Mouse (Mus musculus) cerebellum, adult (tissue): ENCODE data around the gene Tubb2b.

Experiments used
- ATAC-seq: cut with Nextera tagmentation; 2 replicates; pipeline ENCODE4 v1.9.2; 2017; ENCODE audit warnings: mild to moderate bottlenecking, moderate library complexity, mixed read lengths; ENCODE audit not compliant: insufficient number of reproducible peaks, low FRiP score, low TSS enrichment

The Tubb2b gene

GRCm38 (mm10) chr13:34111019-34111418 is 19.2 kb downstream of the Tubb2b start:
- ATAC-seq = no peak

DNA sequence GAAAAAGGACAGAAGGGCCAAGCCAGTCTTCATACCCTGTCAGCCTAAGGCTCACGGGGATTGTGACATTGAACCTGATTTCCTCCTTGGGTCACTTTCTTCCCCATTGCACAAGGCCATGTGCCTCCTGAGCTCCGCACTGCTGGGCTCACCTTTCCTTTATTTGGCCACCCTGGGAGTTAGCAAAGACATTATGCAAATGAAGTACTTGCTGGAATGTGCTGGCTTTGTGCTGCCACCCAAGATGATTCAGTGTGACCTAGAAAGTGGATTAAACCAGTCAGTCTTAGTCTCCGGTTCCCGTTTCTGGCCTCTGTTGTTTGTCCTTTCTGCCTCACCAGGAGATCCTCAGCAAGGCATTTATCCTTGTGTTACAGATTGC is 20.6 kb downstream of the Tubb2b start:
- ATAC-seq = no peak

- ATAC-seq = no peak
These were observed 21.1 kb downstream of the Tubb2b start for GRCm38 (mm10) chr13:34109035-34109676.

DNA sequence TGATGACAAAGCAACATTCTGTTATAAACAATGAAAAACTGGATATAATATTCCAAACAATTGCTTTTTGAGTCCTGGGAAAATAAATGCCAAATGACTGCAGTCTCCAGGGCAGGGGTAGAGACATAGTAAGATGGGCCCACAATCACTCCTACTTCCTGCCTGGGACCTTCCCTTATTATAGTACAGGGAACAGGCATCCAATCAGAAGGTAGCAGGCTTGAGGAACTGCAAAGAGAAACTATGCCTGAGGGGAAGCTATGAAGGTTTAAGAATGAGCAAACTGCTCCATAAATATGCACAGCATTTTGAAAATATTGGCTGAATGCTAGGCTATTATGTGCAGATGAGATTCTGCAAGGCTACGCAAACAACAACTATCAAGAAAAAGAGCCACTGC is 23.3 kb downstream of the Tubb2b start:
- no peak for ATAC-seq

DNA sequence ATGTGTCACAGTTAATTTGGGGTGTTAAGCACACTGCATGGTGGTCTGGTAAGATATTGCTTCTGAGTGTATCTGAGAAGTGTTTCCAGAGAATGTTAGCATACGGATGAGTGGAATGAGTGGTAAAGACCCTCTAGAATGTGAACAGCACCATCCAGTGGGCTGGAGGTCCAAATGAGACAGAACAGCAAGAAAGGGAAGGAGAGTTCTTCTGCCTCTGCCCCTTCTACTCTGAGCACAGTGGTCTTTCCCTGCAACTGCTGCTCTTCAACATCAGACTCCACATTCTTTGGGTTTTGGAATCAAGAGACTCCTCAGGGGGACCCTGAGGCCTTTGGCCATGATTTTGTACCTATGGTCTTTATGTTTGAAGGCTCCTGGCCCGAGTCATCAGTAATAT is 24.0 kb downstream of the Tubb2b start:
- ATAC-seq = no peak

DNA sequence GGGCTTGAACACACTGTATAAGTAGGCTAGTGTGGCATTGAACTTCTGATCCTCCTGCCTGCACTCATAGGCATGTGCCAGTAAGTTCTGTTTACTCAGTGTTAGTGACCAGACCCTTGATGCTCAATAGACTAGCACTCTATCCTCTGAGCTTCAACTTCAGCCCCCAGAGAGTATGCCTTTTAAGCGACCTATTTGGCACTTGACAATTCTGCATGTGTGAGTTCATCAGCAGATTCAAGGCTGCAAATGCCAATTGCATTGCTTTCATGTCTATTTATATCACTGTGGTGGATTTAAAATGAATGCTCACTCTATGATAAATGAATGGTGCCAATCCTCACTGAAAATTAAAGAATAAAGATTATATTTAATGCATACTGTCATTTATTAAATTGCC is 24.9 kb downstream of the Tubb2b start:
- ATAC-seq = no peak

DNA sequence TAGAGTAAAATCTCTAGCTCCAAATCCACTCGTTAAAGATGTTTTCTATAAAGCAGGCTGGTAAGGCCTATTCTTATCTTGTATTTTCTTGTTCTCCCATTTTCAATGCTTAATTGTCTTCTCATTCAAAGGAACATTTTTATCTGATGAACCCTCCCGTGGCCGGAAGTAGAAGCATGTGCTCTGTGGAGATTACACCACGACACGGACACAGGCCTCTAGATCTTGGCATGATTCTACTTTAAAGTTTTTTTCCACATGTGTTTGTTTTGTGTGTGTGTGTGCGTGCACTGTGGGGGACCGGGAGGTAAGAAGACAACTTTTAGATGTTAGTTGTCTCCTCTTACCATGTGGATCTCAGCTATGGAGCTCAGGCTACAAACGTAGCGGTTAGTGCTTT is 28.4 kb downstream of the Tubb2b start:
- ATAC-seq = no peak

DNA sequence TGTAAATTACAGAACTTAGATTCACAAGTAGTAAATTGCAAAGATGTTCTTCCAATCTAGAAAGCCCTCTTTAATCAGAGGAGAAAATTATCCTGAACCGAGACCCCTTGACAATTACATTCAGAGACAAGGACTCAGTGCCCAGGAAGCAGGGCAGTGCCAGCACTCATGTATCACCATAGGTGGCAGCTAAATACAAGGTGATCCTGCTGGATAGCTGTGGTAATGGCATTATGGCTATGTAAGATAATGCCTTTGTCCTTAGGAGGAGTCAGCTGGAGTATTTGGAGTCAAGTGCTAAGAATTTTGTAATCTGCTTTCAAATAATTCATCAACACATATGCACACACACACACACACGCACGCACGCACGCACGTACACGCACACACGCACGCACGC is 29.0 kb downstream of the Tubb2b start:
- no peak for ATAC-seq

GRCm38 (mm10) chr13:34100733-34101132 is 29.5 kb downstream of the Tubb2b start:
- ATAC-seq = no peak

DNA sequence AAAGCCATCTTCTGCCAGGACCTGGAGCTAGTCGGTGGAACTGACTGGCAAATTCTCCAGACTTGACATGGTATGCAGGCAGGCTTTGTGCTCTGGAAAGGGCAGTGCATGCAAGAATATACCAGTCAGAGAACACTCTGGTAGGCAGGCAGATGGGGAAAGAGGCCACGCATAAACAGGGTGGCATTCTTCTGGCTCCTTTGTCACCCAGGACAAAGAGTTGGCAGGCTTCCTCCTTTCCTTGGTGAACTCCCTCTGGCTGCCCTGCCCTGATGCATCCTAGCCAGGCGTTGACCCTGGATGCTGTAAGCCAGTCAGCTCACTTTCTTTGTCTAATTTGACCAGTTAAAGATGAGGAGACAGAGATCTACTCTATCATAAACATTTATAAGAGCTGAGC is 33.2 kb downstream of the Tubb2b start:
- no peak for ATAC-seq

DNA sequence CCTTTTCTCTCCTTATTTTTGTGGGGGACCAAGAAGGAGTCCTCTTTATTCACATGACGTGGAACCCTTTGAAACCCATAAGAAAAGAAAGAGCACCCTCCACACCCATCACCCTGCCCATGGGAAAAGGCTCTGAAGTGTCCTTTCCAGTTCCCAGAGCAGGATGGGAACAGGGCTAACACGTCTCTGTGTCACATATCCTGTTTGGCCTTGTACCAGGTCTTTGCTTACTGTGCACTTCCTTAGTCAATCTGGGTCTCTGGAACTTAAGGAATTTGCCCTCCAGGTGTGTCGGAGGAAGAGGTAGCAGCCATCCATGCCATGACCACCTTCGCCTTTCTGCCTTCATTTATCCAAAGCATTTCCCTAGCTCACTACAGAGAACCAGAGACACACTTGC is 33.8 kb downstream of the Tubb2b start:
- no peak for ATAC-seq

DNA sequence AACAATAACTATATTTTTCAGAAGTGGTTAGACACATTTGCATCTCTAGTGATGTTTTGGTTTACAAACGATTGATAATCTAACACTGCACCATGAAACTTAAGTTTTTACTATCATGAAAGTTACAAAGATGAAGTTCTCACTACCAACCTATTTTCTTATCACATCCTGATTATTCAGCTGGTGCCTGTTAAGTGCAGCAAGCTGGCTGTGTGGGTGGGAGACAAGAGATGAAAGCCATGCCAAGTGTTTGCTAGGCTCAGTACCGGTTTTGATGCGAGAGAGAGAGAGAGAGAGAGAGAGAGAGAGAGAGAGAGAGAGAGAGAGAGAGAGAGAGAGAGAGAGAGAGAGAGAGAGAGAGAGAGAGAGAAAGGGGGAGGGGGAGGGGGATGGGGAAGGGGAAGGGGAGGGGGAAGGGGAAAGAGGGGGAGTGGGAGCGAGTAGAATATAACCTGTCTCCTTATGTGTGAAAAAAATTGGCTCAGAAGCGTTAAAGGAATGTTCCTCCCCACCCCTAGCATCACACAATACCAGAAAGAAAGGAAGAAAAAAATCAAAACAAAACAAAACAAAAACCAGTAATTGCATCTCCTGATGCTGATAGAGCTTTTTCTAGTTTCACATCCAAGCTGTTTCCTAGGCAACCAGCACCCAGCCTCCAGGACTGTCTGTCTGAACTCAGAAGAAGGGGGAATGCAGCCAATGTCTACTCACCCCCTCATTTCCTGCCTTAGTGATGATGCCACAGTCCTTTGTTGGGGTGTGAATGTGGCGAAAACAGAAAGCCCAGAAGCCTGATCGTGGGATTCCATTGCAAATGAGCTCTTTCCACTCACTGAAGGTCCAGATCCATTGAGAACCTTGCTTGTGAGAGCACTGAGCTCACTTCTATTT is 34.5 kb downstream of the Tubb2b start:
- no peak for ATAC-seq

DNA sequence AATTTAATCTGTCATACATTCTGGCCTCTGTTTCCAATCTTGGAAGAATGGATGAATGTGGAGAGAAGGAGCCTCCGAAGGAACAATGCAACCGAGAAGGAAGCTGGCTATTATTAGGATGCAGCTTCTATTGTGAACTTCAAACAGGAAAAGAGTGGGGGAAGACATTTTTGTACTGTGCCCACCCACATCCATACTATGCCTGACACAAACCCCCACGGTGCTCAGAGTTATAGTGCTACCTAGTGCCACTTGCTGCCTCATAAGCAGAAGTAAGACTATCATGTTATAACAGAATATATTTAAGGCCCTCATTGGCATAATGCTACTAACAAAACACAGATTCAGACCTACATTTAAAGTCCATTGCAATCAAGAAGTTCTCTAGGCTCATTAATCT is 40.9 kb downstream of the Tubb2b start:
- ATAC-seq = no peak

DNA sequence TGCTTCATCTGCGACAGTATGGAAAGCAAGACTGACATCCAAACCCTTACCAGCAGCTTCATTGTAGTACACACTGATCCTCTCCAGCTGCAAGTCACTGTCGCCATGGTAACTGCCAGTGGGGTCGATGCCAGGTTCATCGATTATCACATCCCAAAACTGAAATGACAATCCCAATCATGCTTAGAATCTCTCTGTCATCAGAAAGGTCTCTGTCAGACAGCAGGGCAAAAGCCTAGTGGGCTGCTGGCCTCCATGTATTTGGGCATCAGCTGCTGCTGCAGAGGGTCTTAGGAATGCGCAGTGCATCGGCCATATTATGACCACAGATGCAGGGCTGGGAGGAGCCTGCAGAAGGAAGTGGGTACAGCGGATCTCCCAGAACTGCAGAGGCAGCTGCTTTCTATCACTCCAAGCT is 41.4 kb downstream of the Tubb2b start:
- ATAC-seq = no peak

DNA sequence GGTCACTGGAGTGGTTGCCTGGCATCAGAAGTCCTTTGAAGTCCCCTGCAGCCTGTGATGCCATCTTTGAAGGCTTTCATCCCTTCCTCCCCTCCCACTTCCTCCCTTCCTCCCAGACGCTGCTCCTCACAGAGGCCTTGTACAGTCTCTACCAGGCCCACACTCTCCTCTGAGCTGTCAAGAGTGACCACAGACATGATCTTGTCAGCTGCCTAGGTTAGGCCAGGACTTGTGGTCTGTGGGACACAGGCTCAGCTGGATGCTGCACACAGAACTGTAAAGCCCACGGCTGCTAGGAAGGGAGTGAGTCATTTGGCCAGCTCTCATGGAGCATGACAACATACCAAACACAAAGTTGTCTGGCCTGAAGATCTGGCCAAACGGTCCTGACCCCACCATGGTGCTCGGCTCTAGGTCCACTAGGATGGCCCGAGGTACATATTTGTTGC is 42.0 kb downstream of the Tubb2b start:
- peak; percentile 31; the same call in 1 of the 2 replicates for ATAC-seq

DNA sequence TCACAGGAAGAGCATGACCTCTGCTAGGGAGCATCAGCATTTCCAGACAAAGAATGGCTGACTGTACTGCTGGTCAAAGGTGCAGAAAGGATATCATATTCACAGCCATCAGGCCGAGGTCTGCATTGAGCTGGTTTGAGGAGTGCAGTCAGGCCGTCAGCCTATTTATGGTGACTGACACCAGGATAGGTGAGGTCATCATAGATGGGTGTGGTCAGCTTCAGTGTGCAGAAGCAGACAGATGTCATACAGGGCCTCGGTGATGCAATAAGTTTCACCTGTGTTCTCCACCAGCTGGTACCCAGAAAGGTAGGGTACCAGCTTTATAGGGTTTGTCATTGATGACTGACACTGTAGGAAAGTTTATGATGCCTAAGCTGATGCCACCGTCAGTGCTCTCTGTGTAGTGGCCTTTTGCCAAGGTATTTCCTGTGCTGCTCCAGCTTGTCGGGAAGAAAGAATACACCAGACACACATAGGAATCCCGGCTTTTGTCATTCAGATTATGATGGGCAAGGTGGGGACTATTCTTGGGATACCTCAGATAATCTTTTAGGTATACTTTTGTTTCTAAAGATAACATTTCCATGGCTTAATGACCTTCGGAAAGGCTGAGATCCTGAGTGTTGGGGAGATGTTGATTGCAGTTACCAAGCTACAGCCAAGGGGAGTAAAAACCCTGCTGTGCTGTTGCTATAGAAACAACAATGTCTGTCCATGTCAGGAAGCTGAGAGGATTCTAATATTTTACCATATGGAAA is 43.0 kb downstream of the Tubb2b start:
- peak; percentile 49 for ATAC-seq

DNA sequence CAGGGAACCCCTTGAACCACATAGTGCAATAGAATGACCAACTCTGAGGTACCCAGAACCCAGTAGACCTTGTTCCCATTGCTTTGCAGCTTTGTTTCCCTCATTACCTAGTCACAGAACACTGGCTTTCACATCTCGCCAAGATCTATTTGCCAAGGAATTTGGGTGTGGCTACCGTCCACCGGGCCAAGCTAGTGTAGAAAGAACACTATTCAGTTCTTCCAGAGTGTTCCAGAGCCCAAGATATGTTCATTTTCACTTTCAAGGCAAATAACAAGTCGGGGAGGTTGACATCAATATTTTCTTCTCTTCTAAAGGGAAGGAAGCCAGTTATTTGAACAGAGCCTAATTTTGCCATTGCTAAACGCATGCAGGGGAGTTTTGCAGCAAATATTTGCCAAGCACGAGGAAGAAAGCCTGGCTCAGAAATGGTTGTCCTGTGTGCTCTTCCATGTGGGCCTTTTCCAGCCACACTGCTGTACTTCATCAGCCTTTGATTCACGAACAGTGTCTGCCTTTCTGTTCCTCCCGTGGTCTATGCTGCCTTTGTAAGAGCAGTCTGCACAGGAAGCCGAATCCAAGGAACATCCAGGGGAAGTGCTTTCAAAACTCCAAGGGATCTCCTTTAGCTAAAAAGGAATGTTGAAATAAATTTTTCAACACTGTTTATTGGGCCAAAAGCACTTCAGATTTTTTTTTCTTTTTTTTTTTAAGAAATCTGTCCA is 46.1 kb downstream of the Tubb2b start:
- ATAC-seq = no peak

DNA sequence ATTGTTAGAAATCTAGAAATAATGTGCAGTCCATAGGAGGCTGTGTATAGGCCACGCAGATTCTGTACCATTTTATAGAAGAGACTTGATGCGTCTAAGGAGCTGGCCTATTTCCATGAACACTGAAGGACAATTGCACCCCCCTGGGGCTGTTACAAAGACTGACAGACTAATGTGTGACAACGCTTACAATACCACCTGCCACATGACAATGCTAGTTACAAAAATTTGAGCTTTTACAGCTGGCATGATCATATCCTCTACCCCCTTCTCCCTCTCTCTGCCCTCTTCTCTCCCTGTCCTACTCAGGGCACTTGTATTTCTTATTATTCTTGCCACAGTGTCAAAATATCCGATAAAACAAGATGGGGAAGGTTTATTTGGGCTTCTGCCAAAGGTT is 48.3 kb downstream of the Tubb2b start:
- ATAC-seq = no peak

- ATAC-seq = no peak
These were observed 50.5 kb downstream of the Tubb2b start for GRCm38 (mm10) chr13:34079801-34080200.

- ATAC-seq = no peak
These were observed 51.6 kb downstream of the Tubb2b start for GRCm38 (mm10) chr13:34078500-34079280.
